Mouse (Mus musculus): ENCODE results near the gene H2-T3.
"Not testable (repeated sequence)": the region's sequence is repeated elsewhere in the genome, so short reads cannot be mapped to it uniquely, and the experiment has no call there.

Gene H2-T3

DNA sequence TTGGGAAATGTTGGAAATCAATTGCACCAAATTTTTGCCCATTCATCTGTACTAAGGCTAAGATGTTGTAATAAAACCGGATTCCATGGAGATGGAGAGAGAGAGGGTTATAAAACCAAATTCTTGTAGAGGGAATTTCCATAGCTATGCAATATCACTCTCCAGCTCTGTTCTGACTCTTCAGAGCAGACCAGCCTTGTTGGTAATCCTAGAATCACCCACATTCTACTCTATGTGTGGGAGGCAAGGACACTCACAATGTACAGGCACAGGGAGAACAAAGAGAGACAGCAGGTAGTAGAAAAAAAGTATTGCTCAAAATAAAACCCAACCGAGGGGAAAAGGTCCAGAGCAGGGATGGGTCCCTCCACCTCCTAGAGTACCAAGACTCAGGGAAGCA is 14.0 kb downstream of the H2-T3 start:
- not testable (repeated sequence) for DNase-seq

DNA sequence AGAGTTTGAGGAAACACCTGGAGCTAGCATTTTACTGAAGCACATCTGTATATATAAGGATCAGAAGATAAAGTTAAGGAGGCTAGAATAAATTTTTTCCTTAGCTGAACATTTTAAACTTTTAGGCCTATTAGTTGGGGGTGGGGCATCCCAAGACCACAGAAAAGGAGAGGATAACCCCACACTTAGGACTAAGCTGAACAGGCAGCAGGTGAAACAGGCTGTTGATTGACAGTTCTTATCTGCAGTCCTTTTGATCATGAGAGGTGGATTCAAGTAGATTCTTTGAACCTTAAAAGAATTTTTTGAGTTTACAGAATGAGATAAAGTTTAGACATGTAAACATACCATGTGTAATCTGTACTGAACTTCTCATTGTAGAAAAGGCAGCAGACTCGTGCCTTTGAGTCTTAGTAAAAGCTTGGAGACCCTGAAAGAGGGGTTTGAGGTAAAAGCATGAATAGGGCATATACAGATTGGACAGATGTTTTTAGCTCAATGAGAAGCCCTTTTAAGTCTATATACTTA is 19.7 kb downstream of the H2-T3 start:
- DNase-seq = no peak

DNA sequence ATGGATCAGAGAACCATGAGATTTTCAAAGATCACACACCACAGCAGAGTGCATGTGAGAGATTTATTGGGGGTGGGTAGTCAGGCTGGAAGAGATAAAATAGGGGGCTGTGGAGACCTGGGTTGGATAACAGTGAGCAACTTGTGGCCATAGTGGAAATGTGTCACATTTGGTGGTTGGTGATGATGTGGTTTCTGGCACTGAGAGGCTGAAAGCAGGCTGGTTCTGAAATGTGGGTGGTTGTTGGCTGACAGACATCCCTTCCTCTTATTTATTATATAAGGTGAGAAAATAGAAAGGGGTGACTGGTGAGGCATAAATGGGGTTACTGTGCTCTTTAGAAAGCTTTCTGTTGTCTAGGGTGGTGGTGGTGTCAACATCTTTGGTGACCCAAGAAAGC is 20.3 kb downstream of the H2-T3 start:
- no peak for DNase-seq

DNA sequence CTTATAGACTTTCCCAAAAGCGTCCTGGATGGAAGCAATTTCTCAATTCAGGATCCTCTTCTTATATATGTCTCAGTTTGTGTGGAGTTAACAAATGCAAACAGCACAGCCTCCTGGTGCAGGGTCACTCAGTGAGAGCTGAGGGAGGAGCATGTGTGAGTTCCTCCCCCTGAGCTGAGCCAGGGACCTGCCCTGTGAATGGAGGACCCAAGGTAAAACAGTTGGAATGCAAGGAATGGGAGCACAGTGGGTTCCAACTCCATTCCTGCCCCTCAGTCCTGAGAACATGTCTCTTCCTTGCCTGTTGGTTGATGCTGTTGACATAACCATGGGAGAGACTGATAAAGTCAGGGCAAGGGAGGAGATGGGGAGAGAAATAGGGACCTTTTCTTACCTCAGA is 21.0 kb downstream of the H2-T3 start:
- not testable (repeated sequence) for DNase-seq

DNA sequence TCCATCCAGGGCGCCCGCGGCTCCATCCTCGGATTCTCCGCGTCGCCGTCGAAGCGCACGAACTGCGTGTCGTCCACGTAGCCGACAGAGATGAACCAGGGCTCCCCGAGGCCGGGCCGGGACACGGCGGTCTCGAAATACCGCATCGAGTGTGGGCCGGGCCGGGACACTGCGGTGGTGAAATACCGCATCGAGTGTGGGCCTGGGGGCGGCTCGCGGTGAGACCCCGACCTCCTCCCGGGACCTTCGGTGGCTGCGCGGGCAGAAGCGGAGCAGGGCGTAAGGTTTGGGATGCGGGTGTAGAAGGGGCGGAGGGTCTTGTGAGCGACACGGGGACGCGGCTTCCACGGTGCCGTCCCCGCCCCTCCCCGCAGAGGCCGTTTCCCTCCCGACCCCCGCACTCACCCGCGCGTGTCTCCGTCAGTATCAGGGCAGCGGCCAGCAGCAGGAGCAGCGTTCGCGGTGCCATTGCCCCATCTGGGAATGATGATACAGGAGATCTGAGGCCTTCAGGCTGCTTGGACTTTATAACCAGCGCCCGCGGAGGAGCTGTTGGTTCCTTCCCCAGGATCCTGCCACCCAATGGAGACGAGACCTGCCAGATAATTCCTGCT is 21.9 kb downstream of the H2-T3 start, which contains the start of gene Gm8909:
Gene Gm8909, minus strand, starts transcription at position 499 of the 614 bp plus-strand sequence.
- DNase-seq = no peak

DNA sequence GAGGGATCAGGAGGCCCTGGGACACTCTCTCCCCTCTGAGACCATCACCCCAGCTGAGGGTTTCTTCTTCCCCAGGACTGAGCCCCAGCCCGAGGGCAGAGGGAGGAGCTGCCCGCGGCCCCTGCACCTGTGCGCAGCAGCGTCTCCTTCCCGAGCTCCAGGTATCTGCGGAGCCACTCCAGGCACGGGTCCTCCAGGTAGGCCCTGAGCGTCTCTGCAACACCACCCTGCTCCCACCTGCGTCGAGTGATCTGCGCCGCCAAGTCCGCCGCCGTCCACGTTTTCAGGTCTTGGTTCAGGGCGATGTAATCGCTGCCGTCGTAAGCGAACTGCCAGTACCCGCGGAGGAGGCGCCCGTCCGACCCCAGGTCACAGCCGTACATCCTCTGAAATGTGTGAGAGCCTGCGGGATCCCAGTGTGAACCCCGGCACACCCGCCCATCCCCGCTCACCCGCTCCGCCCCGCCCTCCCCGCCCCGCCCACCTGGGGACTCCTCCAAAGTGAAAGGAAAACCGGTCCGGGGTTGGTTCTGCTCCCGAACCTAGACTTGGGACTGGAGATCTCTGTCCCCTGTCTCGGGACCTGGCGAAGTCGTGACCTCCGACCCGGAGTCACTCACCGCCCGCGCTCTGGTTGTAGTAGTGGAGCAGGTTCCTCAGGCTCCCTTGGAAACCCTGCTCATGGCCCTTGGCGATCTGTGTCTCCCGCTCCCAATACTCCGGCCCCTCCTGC is 22.6 kb downstream of the H2-T3 start:
- DNase-seq = no peak

DNA sequence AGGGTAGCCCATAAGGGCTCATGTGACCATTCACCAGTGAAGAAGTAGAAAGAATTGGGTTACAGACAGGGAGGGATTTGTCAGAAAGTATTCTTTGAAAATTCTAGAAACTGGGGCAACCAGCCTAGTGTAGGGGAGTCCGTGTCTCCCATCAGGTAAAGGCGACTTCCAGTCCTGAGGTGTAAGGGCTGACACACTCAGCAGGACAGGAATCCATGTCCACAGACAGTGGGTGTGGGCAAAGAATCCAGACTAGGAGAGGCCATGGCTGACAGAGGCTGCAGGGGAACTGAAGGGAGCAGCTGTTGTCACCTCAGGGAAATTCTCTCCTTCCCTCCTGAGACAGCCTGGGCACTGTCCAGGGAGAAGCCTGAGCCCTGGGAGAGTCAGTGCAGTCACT is 23.2 kb downstream of the H2-T3 start:
- DNase-seq = not testable (repeated sequence)

DNA sequence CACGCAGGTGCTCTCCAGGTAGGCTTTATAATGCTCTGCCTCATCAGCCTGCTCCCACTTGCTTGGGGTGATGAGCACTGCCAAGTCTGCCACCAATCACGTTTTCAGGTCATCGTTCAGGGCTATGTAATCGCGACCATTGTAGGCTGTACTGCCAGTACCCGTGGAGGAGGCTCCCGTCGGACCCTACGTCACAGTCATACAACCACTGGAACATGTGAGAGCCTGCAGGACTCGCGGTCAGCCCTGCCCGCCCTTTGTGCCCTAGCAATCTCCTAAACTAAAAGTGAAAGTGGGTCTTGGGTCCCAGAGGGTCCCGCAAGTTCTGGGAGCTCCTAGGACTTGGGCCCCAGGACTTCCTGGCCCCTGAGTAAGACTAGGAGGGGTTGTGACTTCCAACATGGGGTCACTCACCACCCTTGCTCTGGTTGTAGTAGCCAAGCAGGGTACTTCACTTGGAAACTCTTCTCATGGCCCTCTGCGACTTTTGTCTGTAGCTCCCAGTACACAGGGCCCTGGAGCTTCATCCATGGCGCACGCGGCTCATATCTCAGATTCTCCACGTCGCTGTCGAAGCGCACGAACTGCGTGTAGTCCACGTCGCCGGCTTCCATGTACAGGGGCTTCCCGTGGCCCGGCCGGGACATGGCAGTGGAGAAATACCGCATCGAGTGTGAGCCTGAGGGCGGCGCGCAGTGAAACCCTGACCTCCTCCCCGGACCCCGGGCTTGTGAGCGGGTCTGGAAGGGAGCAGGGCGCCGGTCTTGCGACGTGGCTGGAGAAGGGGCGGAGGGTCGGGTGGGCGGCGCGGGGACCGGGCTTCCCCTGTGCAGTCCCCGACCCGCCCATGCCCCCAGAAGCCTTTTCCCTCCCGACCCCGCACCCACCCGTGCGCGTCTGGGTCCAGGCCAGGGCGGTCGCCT is 28.7 kb downstream of the H2-T3 start:
- no peak for DNase-seq

DNA sequence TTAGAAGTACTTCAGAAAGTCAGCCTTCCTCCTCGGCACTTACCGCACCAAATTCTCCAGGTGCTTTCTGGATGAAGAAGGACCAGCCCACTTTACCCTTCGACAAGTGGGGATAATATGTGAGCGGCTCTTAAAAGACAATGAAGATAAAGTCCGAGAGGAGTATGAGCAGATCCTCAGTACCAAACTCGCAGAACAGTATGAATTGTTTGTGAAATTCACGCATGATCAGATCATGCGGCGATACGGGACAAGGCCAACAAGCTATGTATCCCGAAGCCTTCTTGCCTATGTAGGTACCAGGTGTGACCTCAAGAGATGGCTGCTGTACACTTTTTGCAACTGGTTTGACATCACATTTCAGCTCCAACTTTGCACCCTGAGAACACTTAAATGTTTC is 31.8 kb downstream of the H2-T3 start:
- DNase-seq = not testable (repeated sequence)

DNA sequence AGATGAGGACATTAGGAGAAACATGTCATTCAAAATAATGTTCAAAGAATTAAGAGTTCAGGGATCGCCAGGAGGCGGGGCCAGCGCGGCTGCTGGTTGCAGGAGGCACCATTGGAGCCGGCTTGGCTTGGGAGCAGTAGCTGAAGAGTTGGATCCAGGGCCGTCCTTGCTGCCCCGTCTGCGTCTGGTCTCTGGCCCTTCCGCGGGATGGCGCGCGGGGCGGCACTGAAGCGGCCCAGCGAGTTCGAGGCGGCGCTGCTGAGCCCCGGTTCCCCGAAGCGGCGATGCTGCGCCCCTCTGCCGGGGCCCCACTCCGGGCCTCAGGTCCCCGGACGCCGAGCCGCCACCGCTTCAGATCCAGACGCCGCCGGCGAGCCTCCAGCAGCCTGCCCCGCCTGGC is 32.3 kb downstream of the H2-T3 start:
- not testable (repeated sequence) for DNase-seq

DNA sequence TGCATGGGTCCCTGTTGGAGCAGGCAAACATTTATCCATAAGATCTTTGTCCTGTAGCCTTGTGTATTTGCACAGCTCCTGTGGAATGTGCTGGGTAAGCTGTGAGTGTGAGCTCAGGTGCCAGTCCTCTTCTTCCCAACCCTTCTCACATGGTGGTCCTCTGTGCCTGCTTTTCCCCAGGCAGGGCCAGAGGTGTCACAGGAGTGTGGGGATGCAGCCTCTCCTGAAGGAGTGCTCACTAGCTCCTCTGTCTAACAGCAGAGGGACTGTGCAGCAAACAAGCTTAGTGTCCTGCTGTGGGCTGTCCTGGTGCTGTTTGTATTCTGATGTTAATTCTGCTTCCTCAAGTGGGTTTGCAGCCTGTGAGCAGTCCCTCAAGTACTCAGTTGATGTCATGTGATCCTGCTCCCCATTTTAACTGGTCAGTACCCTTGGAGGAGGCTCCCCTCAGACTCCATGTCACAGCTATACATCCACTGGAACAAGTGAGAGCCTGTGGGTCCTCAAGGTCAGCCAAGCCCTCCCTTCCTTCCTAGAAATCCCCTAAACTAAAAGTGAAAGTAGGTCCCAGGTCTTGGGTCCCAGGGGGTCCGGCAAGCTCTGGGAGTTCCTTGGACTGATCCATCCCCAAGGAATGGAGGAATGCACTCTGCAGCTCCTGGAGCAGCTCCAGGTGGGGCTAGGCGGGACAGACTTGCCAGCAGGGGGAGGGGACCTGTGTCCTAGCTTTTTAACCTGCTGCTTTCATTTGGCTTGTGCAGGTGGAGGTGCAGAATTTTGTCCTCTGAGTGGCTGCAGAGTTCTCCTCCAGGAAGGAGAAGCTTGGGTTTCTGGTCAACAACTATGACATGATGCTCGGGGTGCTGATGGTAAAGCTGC is 35.6 kb downstream of the H2-T3 start:
- no peak for DNase-seq

DNA sequence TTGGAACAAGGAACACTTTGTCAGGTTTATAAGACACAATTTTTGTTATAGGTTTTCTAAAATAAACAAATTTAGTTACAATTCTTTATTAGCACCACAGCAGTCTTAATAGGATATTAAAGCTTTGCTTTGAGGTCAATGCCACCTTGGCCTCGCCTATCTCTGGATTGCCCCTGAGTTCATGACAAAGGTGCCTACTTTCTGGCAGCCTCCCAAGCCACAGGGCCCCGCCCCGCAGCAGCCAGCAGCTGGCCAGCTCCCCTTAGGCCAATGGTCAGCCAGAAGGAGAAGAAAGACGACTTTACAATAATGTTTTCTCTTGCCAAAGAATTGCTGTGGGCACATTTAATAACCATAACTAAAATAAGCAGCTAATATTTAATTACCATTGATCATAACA is 38.9 kb downstream of the H2-T3 start:
- DNase-seq = not testable (repeated sequence)

DNA sequence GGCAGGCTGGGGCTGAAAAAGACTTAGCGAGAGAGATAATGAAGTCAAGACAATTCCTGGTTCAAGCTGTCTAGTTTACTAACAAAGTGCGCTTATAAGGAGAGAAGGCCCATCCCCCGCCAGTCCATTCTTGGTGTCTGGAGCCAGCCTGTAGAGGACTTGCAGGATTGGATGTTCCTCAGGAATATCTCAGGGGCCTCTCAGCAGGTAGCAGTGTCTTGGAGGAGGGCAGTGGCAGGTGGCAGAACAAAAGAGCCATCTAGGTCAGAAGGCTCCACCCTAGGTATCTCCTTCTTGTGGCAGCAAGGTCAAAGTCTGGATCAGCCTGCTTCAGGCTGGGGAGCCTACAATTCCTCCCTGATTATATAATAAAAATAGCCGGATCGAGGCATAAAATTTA is 41.6 kb downstream of the H2-T3 start:
- not testable (repeated sequence) for DNase-seq

DNA sequence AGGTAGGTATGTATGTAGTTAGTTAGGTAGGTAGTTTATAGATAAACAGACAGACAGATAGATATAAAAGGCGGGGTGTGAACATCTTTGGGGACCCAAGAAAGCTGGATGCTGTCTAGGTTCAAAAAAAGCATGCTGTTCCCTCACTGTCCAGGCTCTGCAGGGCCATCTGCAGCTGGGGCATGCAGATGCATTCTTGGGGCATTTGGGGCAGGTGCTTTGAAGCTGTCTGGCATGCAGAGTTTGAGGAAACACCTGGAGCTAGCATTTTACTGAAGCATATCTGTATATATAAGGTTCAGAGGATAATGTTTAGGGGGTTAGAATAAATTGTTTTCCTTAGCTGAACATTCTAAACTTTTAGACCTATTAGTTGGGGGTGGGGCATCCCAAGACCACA is 43.1 kb downstream of the H2-T3 start:
- not testable (repeated sequence) for DNase-seq

DNA sequence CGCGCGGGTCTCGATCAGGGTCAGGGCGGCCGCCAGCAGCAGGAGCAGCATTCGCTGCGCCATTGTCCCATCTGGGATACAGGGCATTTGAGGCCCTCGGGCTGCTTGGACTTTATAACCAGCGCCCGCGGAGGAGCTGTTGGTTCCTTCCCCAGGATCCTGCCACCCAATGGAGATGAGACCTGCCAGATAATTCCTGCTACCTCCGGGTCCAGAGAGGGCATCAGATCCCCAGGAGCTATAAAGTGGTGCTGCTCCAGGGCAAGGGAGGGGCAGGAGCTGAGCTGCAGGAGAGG is 44.3 kb downstream of the H2-T3 start:
- not testable (repeated sequence) for DNase-seq

DNA sequence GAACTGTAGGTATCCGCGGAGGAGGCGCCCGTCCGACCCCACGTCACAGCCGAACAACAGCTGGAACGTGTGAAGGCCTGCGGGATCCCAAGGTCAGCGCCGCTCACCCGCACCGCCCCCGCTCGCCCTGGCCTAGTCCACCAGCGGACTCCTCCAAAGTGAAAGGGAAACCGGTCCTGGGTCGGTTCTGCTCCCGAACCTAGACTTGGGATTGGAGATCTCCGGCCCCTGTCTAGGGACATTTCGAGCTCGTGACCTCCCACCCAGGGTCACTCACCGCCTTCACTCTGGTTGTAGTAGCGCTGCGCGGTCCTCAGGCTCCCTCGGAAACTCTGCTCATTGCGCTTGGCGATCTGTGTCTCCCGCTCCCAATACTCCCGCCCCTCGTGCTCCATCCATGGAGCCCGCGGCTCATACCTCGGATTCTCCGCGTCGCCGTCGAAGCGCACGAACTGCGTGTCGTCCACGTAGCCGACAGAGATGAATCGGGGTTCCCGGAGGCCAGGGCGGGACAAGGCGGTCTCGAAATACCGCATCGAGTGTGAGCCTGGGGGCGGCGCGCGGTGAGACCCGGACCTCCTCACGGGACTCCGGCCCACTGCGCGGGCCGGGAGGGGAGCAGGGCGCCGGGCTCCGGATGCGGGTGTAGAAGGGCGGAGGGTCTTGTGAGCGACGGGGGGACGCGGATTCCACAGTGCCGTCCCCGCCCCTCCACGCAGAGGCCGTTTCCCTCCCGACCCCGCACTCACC is 44.8 kb downstream of the H2-T3 start:
- no peak for DNase-seq

DNA sequence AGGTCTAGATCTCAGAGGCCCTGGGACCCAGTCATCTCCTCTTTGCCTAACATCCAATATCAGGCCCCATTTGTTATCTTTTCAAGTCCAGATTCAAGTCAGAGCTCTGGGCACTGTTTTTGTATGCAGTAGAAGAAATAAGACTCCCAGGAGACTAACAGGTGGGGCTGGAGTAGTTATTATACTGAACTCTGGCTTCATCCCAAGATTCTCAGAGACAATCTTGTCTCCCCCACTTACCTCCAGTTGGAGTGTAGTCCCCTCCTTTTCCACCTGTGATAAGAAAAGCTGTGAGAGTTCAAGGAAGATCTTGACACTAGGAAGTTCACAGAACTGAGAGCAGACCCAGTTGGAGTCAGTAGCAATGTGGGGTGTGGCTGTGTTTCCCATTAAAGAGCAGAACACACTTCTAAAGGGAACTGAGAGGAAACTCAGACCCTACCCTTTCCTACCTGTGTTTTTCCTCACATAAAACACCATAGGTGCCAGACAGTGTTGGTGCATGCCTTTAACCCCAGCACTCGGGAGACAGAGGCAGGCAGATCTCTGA is 53.7 kb downstream of the H2-T3 start:
- not testable (repeated sequence) for DNase-seq

Measured in layer of hippocampus, adult 9-11 months (tissue).